Mouse (Mus musculus) neural tube, embryonic 15.5 days (tissue): Measurements from ENCODE around the gene Zdhhc7. TPM values are rescaled to one million over a fixed set of nuclear protein-coding genes. Genes with fewer than 3 reads are reported as not detected.

Experiments used
- polyA plus RNA-seq: library from polyadenylated mRNA; unstranded; fragments of >200 nt; fragmentation: Nextera tagmentation; extraction: Ambion mirVana; gene quantifications from 2 replicates; pipeline ENCODE4 v1.2.1, GENCODE M21; 2015

Zdhhc7 gene
- polyA plus RNA-seq, 1 experiment from 2014 or later = 26.9 TPM

Other genes with a start within 250 kb of the Zdhhc7 start
- gene Klhl36, start 239.2 kb downstream of the Zdhhc7 start, polyA plus RNA-seq = 16.5 and 17.4 TPM in 2 replicates
- gene Usp10, start 191.1 kb downstream of the Zdhhc7 start, polyA plus RNA-seq = 121 and 127 TPM in 2 replicates
- gene Gm20388, start 190.6 kb downstream of the Zdhhc7 start, polyA plus RNA-seq = 3.5 TPM in 1 of 2 replicates, not detected in the other
- gene Crispld2, start 109.0 kb downstream of the Zdhhc7 start, polyA plus RNA-seq = 2.6 and 5.8 TPM in 2 replicates
- gene 6430548M08Rik, start 12.7 kb upstream of the Zdhhc7 start, polyA plus RNA-seq = 29.8 and 31.9 TPM in 2 replicates
- gene Fam92b, start 76.0 kb upstream of the Zdhhc7 start, polyA plus RNA-seq = 1.6 and 1.7 TPM in 2 replicates
- gene Gse1, start 127.0 kb upstream of the Zdhhc7 start, polyA plus RNA-seq = 12.2 and 14.0 TPM in 2 replicates